10 mouse cellular contexts compared by ENCODE assay signal in genomic region chr15:99083867-99084557, GRCm38 (mm10). TPM values are rescaled to one million over a fixed set of nuclear protein-coding genes. Genes with fewer than 3 reads are reported as not detected.
DNase-seq lines count a peak whose midpoint lies in the region; ATAC-seq lines count a peak whose summit lies in the region.
"Had no signal": no experiment of that assay in that cellular context is flagged by ENCODE, and none has a peak within 500 bp of the region (broad histone marks: within the 10 kb centered on the region; RNA-seq: fewer than 3 reads in every experiment).

No protein-coding gene starts in this region.

- peaks cover 17% of the 10 kb centered on the region; the same call in 1 of the 2 replicates for H3K36me3 ChIP-seq in liver, embryonic 11.5 days (ENCODE audit: control insufficient read depth, insufficient read depth, low read length)
- H3K36me3 ChIP-seq in intestine, embryonic 15.5 days = peaks cover 22% of the 10 kb centered on the region
- H3K36me3 ChIP-seq in liver, embryonic 12.5 days = peaks cover 48% of the 10 kb centered on the region
- H3K36me3 ChIP-seq: neural tube, embryonic 13.5 days had no signal

- ATAC-seq in liver, embryonic 11.5 days (replicated peaks; ENCODE audit: low FRiP score) = no peak
- ATAC-seq in intestine, embryonic 15.5 days = peak; percentile 83
- no peak for ATAC-seq in liver, embryonic 12.5 days
- ATAC-seq in cerebellum, adult (ENCODE audit: insufficient number of reproducible peaks, low FRiP score, low TSS enrichment) = no peak

- H3K27me3 ChIP-seq in liver, embryonic 11.5 days (replicated peaks; ENCODE audit: control insufficient read depth, insufficient read depth, low read length) = peaks cover 52% of the 10 kb centered on the region
- H3K27me3 ChIP-seq in intestine, embryonic 15.5 days (replicated peaks) = peaks cover 39% of the 10 kb centered on the region
- peaks cover 62% of the 10 kb centered on the region for H3K27me3 ChIP-seq in liver, embryonic 12.5 days (replicated peaks)

- H3K4me1 ChIP-seq in liver, embryonic 11.5 days (replicated peaks; ENCODE audit: control insufficient read depth, insufficient read depth, low read length) = peaks cover 17% of the 10 kb centered on the region
- peaks cover 31% of the 10 kb centered on the region for H3K4me1 ChIP-seq in intestine, embryonic 15.5 days (replicated peaks)
- peaks cover 28% of the 10 kb centered on the region for H3K4me1 ChIP-seq in liver, embryonic 12.5 days

- H3K4me2 ChIP-seq in liver, embryonic 11.5 days = peak overlapping the region; percentile 48
- peak overlapping the region; percentile 48 for H3K4me2 ChIP-seq in intestine, embryonic 15.5 days (replicated peaks)
- peak overlapping the region; percentile 26; the same call in 1 of the 2 replicates for H3K4me2 ChIP-seq in liver, embryonic 12.5 days
- H3K4me2 ChIP-seq: neural tube, embryonic 13.5 days had no signal

- DNase-seq in liver, embryonic 11.5 days (ENCODE audit: low spot score) = no peak
- DNase-seq in liver = no peak
- DNase-seq in embryo, embryonic 10 days (ENCODE audit: low spot score) = peak; percentile 51
- no peak for DNase-seq in gastrocnemius, postnatal 4 days (ENCODE audit: low spot score in 2 of 2)

- no peaks in the 10 kb centered on the region for H3K9me3 ChIP-seq in liver, embryonic 11.5 days (ENCODE audit: control insufficient read depth, low read length)
- H3K9me3 ChIP-seq in intestine, embryonic 15.5 days = no peaks in the 10 kb centered on the region
- H3K9me3 ChIP-seq in liver, embryonic 12.5 days (replicated peaks) = no peaks in the 10 kb centered on the region
- H3K9me3 ChIP-seq: neural tube, embryonic 13.5 days had no signal

- peak overlapping the region; percentile 15; the same call in 1 of the 2 replicates for H3K4me3 ChIP-seq in liver, embryonic 11.5 days (ENCODE audit: low read depth, low read length)
- no peak overlapping the region for H3K4me3 ChIP-seq in intestine, embryonic 15.5 days (replicated peaks)
- 0 out of 2 replicates have a peak overlapping the region, but pooled peaks have one; percentile 15 for H3K4me3 ChIP-seq in liver, embryonic 12.5 days
- H3K4me3 ChIP-seq: heart, adult 2 months; neural tube, embryonic 13.5 days had no signal

- 9% methylated on average over 11 of the region's 11 CpGs for WGBS in liver, embryonic 11.5 days
- 10% methylated on average over 11 of the region's 11 CpGs for WGBS in intestine, embryonic 15.5 days
- WGBS in liver, embryonic 12.5 days (ENCODE audit: insufficient replicate concordance) = 16% methylated on average over 11 of the region's 11 CpGs

- H3K27ac ChIP-seq in liver, embryonic 11.5 days (ENCODE audit: low read depth, low read length) = no peak overlapping the region; the same call in 1 of the 2 replicates
- H3K27ac ChIP-seq in intestine, embryonic 15.5 days = peak overlapping the region; percentile 74
- H3K27ac ChIP-seq in liver, embryonic 12.5 days = no peak overlapping the region
- H3K27ac ChIP-seq: heart, adult 2 months; neural tube, embryonic 13.5 days had no signal

- H3K9ac ChIP-seq in liver, embryonic 11.5 days (ENCODE audit: low read depth, low read length) = 0 out of 2 replicates have a peak overlapping the region, but pooled peaks have one; percentile 14
- peak overlapping the region; percentile 26; the same call in 1 of the 2 replicates for H3K9ac ChIP-seq in intestine, embryonic 15.5 days
- no peak overlapping the region for H3K9ac ChIP-seq in liver, embryonic 12.5 days
- H3K9ac ChIP-seq: neural tube, embryonic 13.5 days had no signal

RNA-seq across cellular contexts. Expression of gene C1ql4, which starts 3.6 kb away (rescaled TPM):
- 0.25 TPM in 1 of 2 replicates, not detected in the other for polyA plus RNA-seq in liver, embryonic 11.5 days (2014; fragmentation: Nextera tagmentation; extraction: Ambion mirVana)
- polyA plus RNA-seq in intestine, embryonic 15.5 days (2015; fragmentation: Nextera tagmentation; extraction: Ambion mirVana) = 0.09 TPM in 1 of 2 replicates, not detected in the other
- polyA plus RNA-seq in liver, embryonic 12.5 days (2016; fragmentation: Nextera tagmentation; extraction: Ambion mirVana) = 0.13 TPM in 1 of 2 replicates, not detected in the other
- not detected for total RNA-seq in gastrocnemius, postnatal 4 days (2021)
- total RNA-seq: heart, adult 2 months; left cerebral cortex, postnatal 25 days had no signal
- polyA plus RNA-seq: heart, adult 2 months had no signal

RNA-seq across cellular contexts. Expression of gene Dnajc22, which starts 9.0 kb away (rescaled TPM):
- polyA plus RNA-seq in liver, embryonic 11.5 days (2014; fragmentation: Nextera tagmentation; extraction: Ambion mirVana) = 17.1 and 19.8 TPM in 2 replicates
- 37.4 and 39.0 TPM in 2 replicates for polyA plus RNA-seq in intestine, embryonic 15.5 days (2015; fragmentation: Nextera tagmentation; extraction: Ambion mirVana)
- 14.4 and 16.9 TPM in 2 replicates for polyA plus RNA-seq in liver, embryonic 12.5 days (2016; fragmentation: Nextera tagmentation; extraction: Ambion mirVana)
- not detected for total RNA-seq in gastrocnemius, postnatal 4 days (2021)

RNA-seq across cellular contexts. Expression of gene Troap, which starts 9.6 kb away (rescaled TPM):
- 26.5 and 27.8 TPM in 2 replicates for polyA plus RNA-seq in liver, embryonic 11.5 days (2014; fragmentation: Nextera tagmentation; extraction: Ambion mirVana)
- polyA plus RNA-seq in intestine, embryonic 15.5 days (2015; fragmentation: Nextera tagmentation; extraction: Ambion mirVana) = 24.7 and 25.4 TPM in 2 replicates
- polyA plus RNA-seq in liver, embryonic 12.5 days (2016; fragmentation: Nextera tagmentation; extraction: Ambion mirVana) = 22.1 and 23.6 TPM in 2 replicates
- total RNA-seq in gastrocnemius, postnatal 4 days (2021) = 10 to 100 TPM in 1 of 2 experiments, 1 to 10 TPM in 1; 5.9 to 10.6 TPM

RNA-seq across cellular contexts. Expression of gene Prph, which starts 29.0 kb away (rescaled TPM):
- polyA plus RNA-seq in liver, embryonic 11.5 days (2014; fragmentation: Nextera tagmentation; extraction: Ambion mirVana) = 0.36 and 0.90 TPM in 2 replicates
- 46.9 and 48.1 TPM in 2 replicates for polyA plus RNA-seq in intestine, embryonic 15.5 days (2015; fragmentation: Nextera tagmentation; extraction: Ambion mirVana)
- polyA plus RNA-seq in liver, embryonic 12.5 days (2016; fragmentation: Nextera tagmentation; extraction: Ambion mirVana) = 0.35 and 0.89 TPM in 2 replicates
- total RNA-seq in gastrocnemius, postnatal 4 days (2021) = 1 to 10 TPM; 3.0 to 4.7 TPM

RNA-seq across cellular contexts. Expression of gene Spats2, which starts 41.7 kb away (rescaled TPM):
- polyA plus RNA-seq in liver, embryonic 11.5 days (2014; fragmentation: Nextera tagmentation; extraction: Ambion mirVana) = 32.9 and 35.0 TPM in 2 replicates
- 26.6 and 34.7 TPM in 2 replicates for polyA plus RNA-seq in intestine, embryonic 15.5 days (2015; fragmentation: Nextera tagmentation; extraction: Ambion mirVana)
- 23.6 and 23.8 TPM in 2 replicates for polyA plus RNA-seq in liver, embryonic 12.5 days (2016; fragmentation: Nextera tagmentation; extraction: Ambion mirVana)
- total RNA-seq in gastrocnemius, postnatal 4 days (2021) = 10 to 100 TPM; 21.4 to 22.4 TPM
